Mouse (Mus musculus) myocyte (in vitro differentiated cells): Measurements from ENCODE around the gene Tmem213.

Experiments used
- E2F4 ChIP-seq: IDR thresholded peaks from one replicate; pipeline ENCODE4 v1.6.1; 2011; ENCODE audit warnings: mild to moderate bottlenecking, control low read depth, moderate library complexity; ENCODE audit not compliant: insufficient read depth
- MAX ChIP-seq: IDR thresholded peaks from one replicate; pipeline ENCODE4 v1.6.1; 2011; ENCODE audit warnings: low read depth, mild to moderate bottlenecking, control low read depth
- MYOD1 ChIP-seq, 3 experiments: IDR thresholded peaks; one replicate each; pipeline ENCODE4 v1.6.1; 2011; ENCODE audit warnings: control low read depth in 2 of 3, low read depth in 2 of 3, mild to moderate bottlenecking in 2 of 3, moderate library complexity in 1 of 3; ENCODE audit not compliant: insufficient read length in 2 of 3, control insufficient read depth in 1 of 3
- MYOG ChIP-seq, 3 experiments: IDR thresholded peaks; one replicate each; pipeline ENCODE4 v1.6.1; 2011; ENCODE audit warnings: control low read depth in 2 of 3, low read depth in 2 of 3, mild to moderate bottlenecking in 2 of 3; ENCODE audit not compliant: insufficient read length in 2 of 3, control insufficient read depth in 1 of 3, insufficient read depth in 1 of 3
- POLR2A ChIP-seq: IDR thresholded peaks from one replicate; pipeline ENCODE4 v1.6.1; 2011; ENCODE audit warnings: low read depth, mild to moderate bottlenecking, control low read depth, moderate library complexity; ENCODE audit not compliant: insufficient read length
- POLR2AphosphoS2 ChIP-seq: IDR thresholded peaks from one replicate; pipeline ENCODE4 v1.6.1; 2011; ENCODE audit warnings: low read depth, control low read depth; ENCODE audit not compliant: insufficient read length
- REST ChIP-seq: IDR thresholded peaks from one replicate; pipeline ENCODE4 v1.6.1; 2011; ENCODE audit warnings: mild to moderate bottlenecking, control low read depth, moderate library complexity; ENCODE audit not compliant: insufficient read depth, insufficient read length
- TCF12 ChIP-seq: IDR thresholded peaks from one replicate; pipeline ENCODE4 v1.6.1; 2011; ENCODE audit warnings: mild to moderate bottlenecking, control low read depth; ENCODE audit not compliant: poor library complexity, insufficient read depth, severe bottlenecking
- TCF3 ChIP-seq: IDR thresholded peaks from one replicate; pipeline ENCODE4 v1.6.1; 2011; ENCODE audit warnings: low read depth, control low read depth; ENCODE audit not compliant: insufficient read length
- USF1 ChIP-seq: IDR thresholded peaks from one replicate; pipeline ENCODE4 v1.6.1; 2011; ENCODE audit warnings: low read depth, mild to moderate bottlenecking, control low read depth, moderate library complexity

DNA sequence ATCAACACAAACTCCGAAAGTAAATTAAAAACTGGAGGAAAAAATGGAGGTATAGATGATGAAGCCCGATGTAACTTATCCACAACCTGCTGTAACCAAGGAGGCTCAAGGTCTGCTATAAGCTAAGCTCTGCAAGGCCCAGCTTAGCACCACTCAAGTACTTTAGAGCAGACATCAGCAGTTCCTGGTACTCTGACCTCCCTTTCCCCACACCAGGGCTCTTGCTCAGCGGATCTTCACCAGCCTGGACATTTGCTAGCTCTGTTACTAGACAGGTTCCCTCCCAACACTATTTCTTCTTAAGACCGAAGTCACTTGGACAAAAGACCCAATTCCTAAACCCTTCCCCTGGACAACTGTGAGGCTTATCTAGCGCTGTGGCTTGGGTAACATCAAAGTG is 15.8 kb downstream of the Tmem213 start:
- TF ChIP-seq POLR2A (no peak), TCF12 (no peak), MYOD1 (IDR thresholded peaks at IDR 0.05; ENCODE audit: control insufficient read depth in 1 of 3, insufficient read length in 2 of 3, low read depth in 2 of 3) (no peak), REST (no peak), MYOG (IDR thresholded peaks at IDR 0.05; ENCODE audit: control insufficient read depth in 1 of 3, insufficient read depth in 1 of 3, insufficient read length in 2 of 3, low read depth in 2 of 3) (no peak), POLR2AphosphoS2 (no peak), MAX (no peak), E2F4 (no peak), USF1 (no peak), TCF3 (no peak)
